Mouse (Mus musculus) right cerebral cortex, postnatal 14 days (tissue): Measurements from ENCODE around the gene Sirt2.

Experiments used
- DNase-seq: peaks from one replicate; pipeline ENCODE4 v3.0.0; 2022

The Sirt2 gene

GRCm38 (mm10) chr7:28767462-28767965, 979 bp downstream of the Sirt2 start, which contains the start of gene Nfkbib:
Gene Nfkbib (minus strand): TSS chr7:28767512.
- DNase-seq, result no peak

- no peak for DNase-seq
Observed at GRCm38 (mm10) chr7:28769414-28769958, 3.0 kb downstream of the Sirt2 start.

- no peak for DNase-seq
Observed at GRCm38 (mm10) chr7:28770309-28770708, 3.8 kb downstream of the Sirt2 start.

- DNase-seq, result no peak
Observed at GRCm38 (mm10) chr7:28771867-28772266, 5.3 kb downstream of the Sirt2 start.

- DNase-seq, result no peak
Observed at GRCm38 (mm10) chr7:28773163-28773562, 6.6 kb downstream of the Sirt2 start.

- DNase-seq, result no peak
Observed at GRCm38 (mm10) chr7:28774164-28774563, 7.6 kb downstream of the Sirt2 start.

GRCm38 (mm10) chr7:28775129-28775528, 8.6 kb downstream of the Sirt2 start:
- DNase-seq, result no peak

- no peak for DNase-seq
Observed at GRCm38 (mm10) chr7:28778825-28779224, 12.3 kb downstream of the Sirt2 start.

- peak; percentile 91 for DNase-seq
Observed at GRCm38 (mm10) chr7:28780067-28780658, 13.6 kb downstream of the Sirt2 start.

GRCm38 (mm10) chr7:28780857-28781256, 14.3 kb downstream of the Sirt2 start:
- no peak for DNase-seq

GRCm38 (mm10) chr7:28781261-28781663, 14.7 kb downstream of the Sirt2 start:
- no peak for DNase-seq

- no peak for DNase-seq
Observed at GRCm38 (mm10) chr7:28785161-28785560, 18.6 kb downstream of the Sirt2 start.

GRCm38 (mm10) chr7:28787884-28788283, 21.3 kb downstream of the Sirt2 start:
- DNase-seq, result no peak

- DNase-seq, result no peak
Observed at GRCm38 (mm10) chr7:28788307-28789195, 22.0 kb downstream of the Sirt2 start, which contains the start of gene Rinl. Gene Rinl (plus strand): TSS chr7:28788969.

- DNase-seq, result no peak
Observed at GRCm38 (mm10) chr7:28789235-28789634, 22.7 kb downstream of the Sirt2 start.

- no peak for DNase-seq
Observed at GRCm38 (mm10) chr7:28790066-28790806, 23.7 kb downstream of the Sirt2 start.

- DNase-seq, result no peak
Observed at GRCm38 (mm10) chr7:28791706-28792105, 25.2 kb downstream of the Sirt2 start.

GRCm38 (mm10) chr7:28792391-28793185, 26.1 kb downstream of the Sirt2 start:
- no peak for DNase-seq

- no peak for DNase-seq
Observed at GRCm38 (mm10) chr7:28793834-28794233, 27.3 kb downstream of the Sirt2 start.

GRCm38 (mm10) chr7:28794496-28794895, 28.0 kb downstream of the Sirt2 start:
- DNase-seq, result no peak

GRCm38 (mm10) chr7:28795832-28796231, 29.3 kb downstream of the Sirt2 start:
- DNase-seq, result no peak

GRCm38 (mm10) chr7:28796562-28796975, 30.0 kb downstream of the Sirt2 start:
- peak; percentile 79 for DNase-seq
